Mouse (Mus musculus) E14TG2a.4 (cell line): ENCODE measurements around the gene Stk26.

Experiments used
- H3K27me3 ChIP-seq: 2 replicates; pipeline ENCODE4 v1.6.1; 2014; ENCODE audit warnings: low read length, control low read depth; ENCODE audit not compliant: insufficient read depth
- H3K36me3 ChIP-seq: 2 replicates; pipeline ENCODE4 v1.6.1; 2014; ENCODE audit warnings: low read length, control low read depth; ENCODE audit not compliant: insufficient read depth
- H3K4me1 ChIP-seq: replicated peaks from 2 replicates; pipeline ENCODE4 v1.6.1; 2014; ENCODE audit warnings: low read depth, low read length, control low read depth
- H3K4me3 ChIP-seq: replicated peaks from 2 replicates; pipeline ENCODE4 v1.5.1; 2014; ENCODE audit warnings: mild to moderate bottlenecking, low read length
- H3K9me3 ChIP-seq: 2 replicates; pipeline ENCODE4 v1.6.1; 2014; ENCODE audit warnings: low read length, control low read depth
- CTCF ChIP-seq: conservative IDR thresholded peaks from 2 replicates; pipeline ENCODE4 v1.5.1; 2014; ENCODE audit warnings: low read length
- NANOG ChIP-seq: IDR thresholded peaks from 2 replicates; pipeline ENCODE4 v1.6.1; 2014; ENCODE audit warnings: borderline replicate concordance, low read length, mixed read lengths
- POU5F1 ChIP-seq: IDR thresholded peaks from 2 replicates; pipeline ENCODE4 v1.6.1; 2014; ENCODE audit warnings: low read length, borderline replicate concordance

Gene Stk26

DNA sequence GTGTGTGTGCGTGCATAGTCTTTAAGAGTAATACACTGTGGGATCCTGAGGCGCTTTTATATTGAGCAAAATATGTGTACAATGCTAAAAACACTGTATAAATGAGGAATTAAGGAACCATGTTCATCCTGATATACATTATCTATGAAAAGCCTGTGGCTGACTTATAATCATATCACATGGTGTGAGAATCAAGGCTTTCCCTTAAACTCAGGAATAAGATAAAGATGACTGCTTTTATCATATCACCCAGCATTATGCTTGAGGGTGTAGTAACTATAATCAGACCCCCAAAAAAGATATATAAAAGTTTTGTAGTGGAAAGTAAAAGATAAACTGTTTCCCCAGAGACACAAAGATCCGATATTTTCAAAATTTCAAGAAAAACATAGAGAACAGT is 62.6 kb downstream of the Stk26 start:
- Histone ChIP-seq H3K4me3 (no peak overlapping the region), H3K4me1 (no peaks in the 10 kb centered on the region), H3K9me3 (no peaks in the 10 kb centered on the region), H3K36me3 (no peaks in the 10 kb centered on the region), H3K27me3 (no peaks in the 10 kb centered on the region)
- TF ChIP-seq CTCF (no peak), NANOG (no peak), POU5F1 (no peak)

DNA sequence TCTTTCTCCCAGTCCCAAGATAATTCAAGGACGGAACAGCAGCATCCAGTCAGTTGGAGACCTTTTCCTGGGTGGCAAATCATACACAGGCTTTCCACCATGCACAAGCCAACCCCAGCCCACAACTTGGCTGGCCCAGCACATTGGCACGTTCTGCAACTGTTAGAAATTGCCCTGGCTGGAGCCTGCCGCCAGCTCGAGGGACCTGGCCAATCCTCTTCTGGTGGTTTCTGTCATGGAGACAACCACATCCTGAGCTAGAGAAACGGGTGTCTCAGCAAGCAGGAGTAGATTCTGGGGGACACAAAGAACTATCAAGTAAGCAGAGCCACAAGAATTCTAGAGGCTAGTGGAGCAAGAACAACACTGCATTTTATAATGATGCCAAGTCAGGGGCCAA is 69.1 kb downstream of the Stk26 start:
- Histone ChIP-seq H3K4me3 (no peak overlapping the region), H3K27me3 (no peaks in the 10 kb centered on the region), H3K36me3 (no peaks in the 10 kb centered on the region), H3K9me3 (no peaks in the 10 kb centered on the region), H3K4me1 (no peaks in the 10 kb centered on the region)
- no peak for TF ChIP-seq POU5F1
- TF ChIP-seq CTCF, result no peak
- no peak for TF ChIP-seq NANOG

GRCm38 (mm10) chrX:50917389-50917788 is 76.5 kb downstream of the Stk26 start:
- TF ChIP-seq POU5F1 (no peak), CTCF (no peak), NANOG (no peak)
- Histone ChIP-seq H3K4me1 (no peaks in the 10 kb centered on the region), H3K36me3 (no peaks in the 10 kb centered on the region), H3K27me3 (no peaks in the 10 kb centered on the region), H3K9me3 (no peaks in the 10 kb centered on the region), H3K4me3 (no peak overlapping the region)

DNA sequence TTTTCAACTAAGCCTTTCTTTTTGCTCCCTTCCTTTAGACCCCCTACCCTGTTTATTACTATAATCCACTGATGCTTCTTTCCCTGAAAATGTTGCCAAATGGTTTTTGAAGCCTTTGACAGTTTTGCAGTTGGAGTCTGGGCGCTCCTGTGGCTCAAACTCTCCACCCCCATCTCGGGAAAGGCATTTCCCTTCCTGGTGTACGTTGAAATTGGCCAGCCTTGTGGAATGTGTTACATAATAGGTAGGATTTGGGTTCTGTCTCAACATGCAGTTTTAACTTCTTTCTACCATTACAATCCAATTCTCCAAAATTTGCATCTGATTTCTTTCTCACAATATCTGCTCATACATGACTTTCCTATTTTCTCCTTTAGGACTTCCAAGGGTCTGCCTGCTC is 77.9 kb downstream of the Stk26 start:
- H3K27me3 ChIP-seq, result no peaks in the 10 kb centered on the region
- TF ChIP-seq CTCF (no peak), NANOG (no peak), POU5F1 (no peak)
- no peak overlapping the region for H3K4me3 ChIP-seq
- no peaks in the 10 kb centered on the region for H3K4me1 ChIP-seq
- no peaks in the 10 kb centered on the region for H3K36me3 ChIP-seq
- no peaks in the 10 kb centered on the region for H3K9me3 ChIP-seq

DNA sequence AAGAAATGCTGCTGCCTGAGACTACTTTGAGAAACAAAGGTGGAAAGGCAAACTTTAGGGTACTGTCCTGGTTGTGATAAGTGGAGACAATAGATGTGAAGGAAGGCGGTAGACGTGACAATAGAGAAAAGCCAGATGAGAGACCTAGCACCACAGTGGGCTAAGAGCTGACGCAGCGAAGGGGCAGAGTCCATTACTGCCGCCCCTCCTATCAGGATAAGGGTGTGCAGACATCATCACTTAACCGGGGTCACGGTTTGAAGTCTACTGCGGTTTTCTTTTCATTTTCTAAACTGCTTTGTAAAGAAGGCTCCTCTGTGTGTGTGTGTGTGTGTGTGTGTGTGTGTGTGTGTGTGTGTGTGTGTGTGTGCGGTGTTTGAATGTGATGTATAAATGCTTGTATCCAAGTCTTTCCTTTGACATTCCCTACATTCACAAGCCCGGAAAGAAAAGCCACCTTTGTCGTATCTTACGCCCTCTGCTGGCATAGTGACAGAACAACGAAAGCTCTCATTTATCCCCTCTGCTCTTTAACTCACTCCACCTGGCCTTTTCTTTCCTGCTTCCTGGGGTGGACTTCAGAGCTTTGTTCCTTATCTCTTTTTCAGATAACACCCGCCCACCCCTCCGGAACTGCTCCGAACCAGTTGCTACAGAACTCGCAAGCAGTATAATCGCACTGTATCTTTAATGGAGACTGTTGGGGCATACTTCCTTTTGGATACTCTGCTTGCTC is 84.0 kb downstream of the Stk26 start:
- no peaks in the 10 kb centered on the region for H3K27me3 ChIP-seq
- H3K4me1 ChIP-seq, result no peaks in the 10 kb centered on the region
- no peaks in the 10 kb centered on the region for H3K9me3 ChIP-seq
- H3K36me3 ChIP-seq, result no peaks in the 10 kb centered on the region
- TF ChIP-seq CTCF (peak; percentile 20), NANOG (no peak), POU5F1 (no peak)
- no peak overlapping the region for H3K4me3 ChIP-seq

GRCm38 (mm10) chrX:50926893-50927545 is 86.2 kb downstream of the Stk26 start:
- Histone ChIP-seq H3K36me3 (no peaks in the 10 kb centered on the region), H3K9me3 (no peaks in the 10 kb centered on the region), H3K4me1 (no peaks in the 10 kb centered on the region), H3K4me3 (no peak overlapping the region), H3K27me3 (no peaks in the 10 kb centered on the region)
- TF ChIP-seq CTCF (no peak), NANOG (no peak), POU5F1 (no peak)

- H3K27me3 ChIP-seq, result no peaks in the 10 kb centered on the region
- H3K4me1 ChIP-seq, result no peaks in the 10 kb centered on the region
Measured at GRCm38 (mm10) chrX:50930309-50930708, 89.5 kb downstream of the Stk26 start.

GRCm38 (mm10) chrX:50937117-50937516 is 96.3 kb downstream of the Stk26 start:
- H3K9me3 ChIP-seq, result no peaks in the 10 kb centered on the region
- no peak for TF ChIP-seq CTCF
- no peak for TF ChIP-seq NANOG
- no peak for TF ChIP-seq POU5F1

More at GRCm38 (mm10) chrX:50930309-50930708, 89.5 kb downstream of the Stk26 start:
- no peaks in the 10 kb centered on the region for H3K9me3 ChIP-seq
- TF ChIP-seq CTCF, result no peak
- TF ChIP-seq POU5F1, result no peak
- TF ChIP-seq NANOG, result no peak
- no peak overlapping the region for H3K4me3 ChIP-seq
- no peaks in the 10 kb centered on the region for H3K36me3 ChIP-seq

More at GRCm38 (mm10) chrX:50937117-50937516, 96.3 kb downstream of the Stk26 start:
- Histone ChIP-seq H3K27me3 (no peaks in the 10 kb centered on the region), H3K4me3 (no peak overlapping the region), H3K36me3 (no peaks in the 10 kb centered on the region), H3K4me1 (no peaks in the 10 kb centered on the region)
